Mouse (Mus musculus) ZHBTc4 (cell line): ENCODE measurements around the gene Mertk.

Experiments
- DNase-seq: peaks from one replicate; pipeline ENCODE4 v3.0.0-alpha.2; 2011; ENCODE audit warnings: low read depth, low spot score

The Mertk gene

GRCm38 (mm10) chr2:128817786-128818681 is 119.3 kb downstream of the Mertk start, which contains the start of gene Tmem87b:
Gene Tmem87b, plus strand, starts transcription at chr2:128818118.
- peak; percentile 97 for DNase-seq

GRCm38 (mm10) chr2:128818956-128819643 is 120.3 kb downstream of the Mertk start:
- DNase-seq = no peak

- no peak for DNase-seq
Observed at GRCm38 (mm10) chr2:128820631-128821030, 121.9 kb downstream of the Mertk start.

GRCm38 (mm10) chr2:128823893-128824292 is 125.1 kb downstream of the Mertk start:
- DNase-seq = no peak

- no peak for DNase-seq
Observed at GRCm38 (mm10) chr2:128827787-128828186, 129.0 kb downstream of the Mertk start.

- no peak for DNase-seq
Observed at GRCm38 (mm10) chr2:128832611-128833010, 133.9 kb downstream of the Mertk start.

GRCm38 (mm10) chr2:128833035-128833434 is 134.3 kb downstream of the Mertk start:
- no peak for DNase-seq

GRCm38 (mm10) chr2:128833435-128833834 is 134.7 kb downstream of the Mertk start:
- no peak for DNase-seq

- DNase-seq = no peak
Observed at GRCm38 (mm10) chr2:128837531-128837930, 138.8 kb downstream of the Mertk start.

GRCm38 (mm10) chr2:128838611-128839010 is 139.9 kb downstream of the Mertk start:
- DNase-seq = no peak

- DNase-seq = no peak
Observed at GRCm38 (mm10) chr2:128839501-128839900, 140.7 kb downstream of the Mertk start.

GRCm38 (mm10) chr2:128842437-128842836 is 143.7 kb downstream of the Mertk start:
- no peak for DNase-seq

- no peak for DNase-seq
Observed at GRCm38 (mm10) chr2:128850036-128850435, 151.3 kb downstream of the Mertk start.
